Mouse (Mus musculus): ENCODE results near the gene Prkar2b.

The Prkar2b gene

DNA sequence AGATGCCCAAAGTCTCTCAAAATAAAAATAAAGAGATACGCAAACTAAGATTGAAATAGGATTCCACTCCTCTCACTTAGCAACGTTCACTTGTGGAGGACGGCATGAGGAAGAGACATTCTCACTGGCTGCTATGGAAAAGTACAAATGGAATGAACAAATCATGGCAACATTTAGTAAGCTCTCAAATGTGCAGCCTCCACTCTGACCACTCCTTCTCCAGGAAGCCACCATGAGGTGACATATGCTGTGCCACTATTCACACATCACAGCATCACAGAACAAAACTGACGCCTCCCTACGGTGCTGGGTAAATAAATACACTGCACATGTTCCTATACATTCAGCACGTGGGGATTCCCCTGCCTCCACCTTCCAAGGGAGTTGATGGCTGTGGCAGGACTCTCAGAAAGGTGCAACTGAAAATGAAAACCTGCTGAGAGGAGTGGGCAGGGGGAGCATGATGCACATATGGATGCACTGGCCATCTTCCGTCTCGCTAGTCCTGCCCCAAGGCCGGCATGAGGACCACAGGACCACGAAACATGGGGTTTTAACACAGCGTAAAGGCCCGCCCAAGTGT lies 83.4 kb downstream of the Prkar2b start:
- Histone ChIP-seq H3K9me3 (ENCODE audit: low read length) (no peaks in the 10 kb centered on the region), H3K27me3 (ENCODE audit: insufficient read depth, low read length) (no peaks in the 10 kb centered on the region; the same call in 1 of the 2 replicates), H3K36me3 (ENCODE audit: insufficient read depth, low read length) (no peaks in the 10 kb centered on the region), H3K4me1 (replicated peaks; ENCODE audit: low read depth, low read length) (peaks cover 3% of the 10 kb centered on the region; the same call in 1 of the 2 replicates), H3K4me3 (replicated peaks; ENCODE audit: low read length) (no peak overlapping the region)
- TF ChIP-seq NANOG (IDR thresholded peaks at IDR 0.05; ENCODE audit: borderline replicate concordance, low read length) (no peak), CTCF (conservative IDR thresholded peaks at IDR 0.05; ENCODE audit: low read length) (no peak), POU5F1 (IDR thresholded peaks at IDR 0.05; ENCODE audit: borderline replicate concordance, low read length) (no peak)

DNA sequence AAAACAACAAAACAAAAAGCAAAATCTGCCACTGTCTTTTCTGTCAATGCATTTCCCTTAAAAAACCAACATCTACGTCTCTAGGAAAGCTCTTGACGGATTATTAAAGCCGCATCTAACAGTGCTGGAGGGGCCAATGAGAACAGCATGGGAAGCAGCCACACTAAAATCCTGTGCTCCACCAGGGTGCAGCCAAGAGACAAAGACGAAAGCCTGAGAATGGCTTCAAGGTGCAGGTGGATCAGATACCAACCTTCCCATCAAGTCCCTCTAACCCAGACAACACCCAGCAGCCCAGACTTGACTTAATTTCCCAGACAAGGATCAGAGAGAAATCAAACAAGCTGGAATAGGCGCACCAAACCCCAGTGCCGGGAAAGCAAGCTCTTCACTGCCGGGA lies 84.6 kb downstream of the Prkar2b start:
- Histone ChIP-seq H3K9me3 (ENCODE audit: low read length) (no peaks in the 10 kb centered on the region), H3K36me3 (ENCODE audit: insufficient read depth, low read length) (no peaks in the 10 kb centered on the region), H3K4me3 (replicated peaks; ENCODE audit: low read length) (no peak overlapping the region), H3K4me1 (replicated peaks; ENCODE audit: low read depth, low read length) (peaks cover 3% of the 10 kb centered on the region; the same call in 1 of the 2 replicates), H3K27me3 (ENCODE audit: insufficient read depth, low read length) (no peaks in the 10 kb centered on the region; the same call in 1 of the 2 replicates)
- no peak for TF ChIP-seq POU5F1 (IDR thresholded peaks at IDR 0.05; ENCODE audit: borderline replicate concordance, low read length)
- peak; percentile 14 for TF ChIP-seq CTCF (conservative IDR thresholded peaks at IDR 0.05; ENCODE audit: low read length)

DNA sequence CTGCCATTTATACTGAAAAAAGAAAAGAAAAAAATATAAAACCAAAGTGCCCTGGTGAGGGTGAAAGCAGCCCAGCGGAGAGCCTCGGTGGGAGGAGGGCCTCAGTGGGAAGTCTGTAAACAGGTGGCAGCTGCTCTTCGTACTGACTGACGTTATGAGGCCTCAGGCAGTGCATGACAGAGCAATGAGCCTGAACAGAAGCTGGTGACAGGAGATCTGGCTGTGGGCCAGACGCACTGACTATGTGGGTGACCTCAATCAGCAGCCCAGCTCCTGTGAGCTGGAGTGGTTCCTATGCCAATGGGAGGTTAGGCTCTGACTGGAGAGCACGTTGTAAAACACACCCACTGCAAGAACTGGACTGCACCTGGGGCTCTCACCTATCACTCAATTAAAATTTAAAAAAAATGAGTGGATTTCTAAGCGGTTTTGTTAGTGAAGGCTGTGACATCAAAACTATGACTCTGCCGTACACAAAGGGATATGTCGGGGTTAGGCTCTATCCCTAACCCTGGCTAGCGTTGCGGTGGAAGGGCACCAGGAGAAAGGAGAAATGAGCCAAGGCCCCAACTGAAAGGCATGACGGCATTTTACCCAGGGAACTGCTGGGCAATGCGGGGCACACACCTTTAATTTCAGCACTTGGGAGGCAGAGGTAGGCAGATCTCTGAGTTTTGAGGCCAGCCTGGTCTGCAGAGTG lies 87.5 kb downstream of the Prkar2b start:
- TF ChIP-seq POU5F1 (IDR thresholded peaks at IDR 0.05; ENCODE audit: borderline replicate concordance, low read length) (no peak), CTCF (conservative IDR thresholded peaks at IDR 0.05; ENCODE audit: low read length) (no peak), NANOG (IDR thresholded peaks at IDR 0.05; ENCODE audit: borderline replicate concordance, low read length) (no peak)
- no peaks in the 10 kb centered on the region; the same call in 1 of the 2 replicates for H3K27me3 ChIP-seq (ENCODE audit: insufficient read depth, low read length)
- peaks cover 3% of the 10 kb centered on the region; the same call in 1 of the 2 replicates for H3K4me1 ChIP-seq (replicated peaks; ENCODE audit: low read depth, low read length)
- H3K9me3 ChIP-seq (ENCODE audit: low read length), result no peaks in the 10 kb centered on the region
- H3K4me3 ChIP-seq (replicated peaks; ENCODE audit: low read length), result no peak overlapping the region
- H3K36me3 ChIP-seq (ENCODE audit: insufficient read depth, low read length), result no peaks in the 10 kb centered on the region

DNA sequence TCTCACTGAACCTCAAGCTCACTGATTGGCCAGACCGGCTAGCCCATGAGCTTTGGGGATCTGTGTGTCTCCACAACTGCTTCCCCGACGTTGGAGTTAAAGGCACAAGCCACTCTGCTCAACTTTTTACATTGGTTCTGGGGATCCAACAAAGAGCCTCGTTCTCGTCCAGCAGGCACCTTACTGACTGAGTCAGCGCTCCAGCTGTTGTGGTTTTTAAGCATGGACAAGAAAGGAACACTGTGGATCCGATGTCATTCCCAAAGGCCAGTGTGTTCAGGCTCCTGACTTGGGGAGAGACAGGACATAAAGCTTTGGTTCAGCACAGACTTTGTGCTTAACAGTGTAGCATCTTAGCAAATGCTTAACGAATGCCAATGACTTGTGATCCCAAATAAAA lies 89.5 kb downstream of the Prkar2b start:
- no peak for TF ChIP-seq CTCF (conservative IDR thresholded peaks at IDR 0.05; ENCODE audit: low read length)
- TF ChIP-seq POU5F1 (IDR thresholded peaks at IDR 0.05; ENCODE audit: borderline replicate concordance, low read length), result no peak
- TF ChIP-seq NANOG (IDR thresholded peaks at IDR 0.05; ENCODE audit: borderline replicate concordance, low read length), result no peak
- Histone ChIP-seq H3K4me1 (replicated peaks; ENCODE audit: low read depth, low read length) (no peaks in the 10 kb centered on the region), H3K4me3 (replicated peaks; ENCODE audit: low read length) (no peak overlapping the region)

DNA sequence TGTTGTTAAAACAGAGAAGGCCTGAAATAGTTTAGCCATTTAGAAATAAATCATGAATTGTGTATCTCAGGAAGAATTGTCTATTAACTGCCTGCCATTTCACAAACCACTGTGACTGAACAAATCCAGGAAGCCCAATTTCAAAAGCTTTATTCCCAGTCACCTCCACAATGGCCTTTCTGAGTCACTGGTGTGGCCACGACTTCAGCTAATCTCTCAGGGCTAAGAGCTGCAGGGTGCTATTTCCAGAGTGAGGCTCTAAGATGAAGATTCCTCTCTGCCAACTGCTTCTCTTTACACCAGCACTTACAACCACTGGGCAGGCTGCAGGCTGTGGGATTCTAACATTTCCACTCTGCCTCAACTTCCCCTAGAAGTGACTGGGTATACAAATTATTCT lies 92.0 kb downstream of the Prkar2b start:
- Histone ChIP-seq H3K27me3 (ENCODE audit: insufficient read depth, low read length) (no peaks in the 10 kb centered on the region), H3K36me3 (ENCODE audit: insufficient read depth, low read length) (no peaks in the 10 kb centered on the region), H3K4me1 (replicated peaks; ENCODE audit: low read depth, low read length) (peaks cover 3% of the 10 kb centered on the region; the same call in 1 of the 2 replicates), H3K4me3 (replicated peaks; ENCODE audit: low read length) (no peak overlapping the region), H3K9me3 (ENCODE audit: low read length) (no peaks in the 10 kb centered on the region)
- TF ChIP-seq POU5F1 (IDR thresholded peaks at IDR 0.05; ENCODE audit: borderline replicate concordance, low read length) (no peak), NANOG (IDR thresholded peaks at IDR 0.05; ENCODE audit: borderline replicate concordance, low read length) (no peak), CTCF (conservative IDR thresholded peaks at IDR 0.05; ENCODE audit: low read length) (no peak)

More for the DNA sequence above, 89.5 kb downstream of the Prkar2b start:
- no peaks in the 10 kb centered on the region for H3K9me3 ChIP-seq (ENCODE audit: low read length)
- H3K36me3 ChIP-seq (ENCODE audit: insufficient read depth, low read length), result no peaks in the 10 kb centered on the region
- no peaks in the 10 kb centered on the region for H3K27me3 ChIP-seq (ENCODE audit: insufficient read depth, low read length)

DNA sequence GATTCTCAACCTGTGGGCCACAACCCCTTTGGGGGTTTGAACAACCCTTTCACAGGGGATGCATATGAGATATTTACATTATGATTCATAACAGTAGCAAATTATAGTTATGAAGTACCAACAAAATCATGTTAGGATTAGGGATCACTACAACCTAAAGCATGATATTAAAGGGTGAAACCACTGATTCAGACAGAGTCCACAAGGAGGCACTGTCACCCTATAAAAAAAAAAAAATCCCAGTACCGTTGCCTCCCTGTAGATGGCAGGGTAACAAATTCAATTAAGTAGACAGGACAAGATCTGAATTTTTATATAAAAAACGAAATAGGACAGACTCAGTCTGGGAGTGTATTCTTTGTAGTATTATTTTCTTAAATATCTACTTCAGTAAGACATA lies 93.6 kb downstream of the Prkar2b start:
- H3K27me3 ChIP-seq (ENCODE audit: insufficient read depth, low read length), result no peaks in the 10 kb centered on the region
- peaks cover 4% of the 10 kb centered on the region; the same call in 1 of the 2 replicates for H3K4me1 ChIP-seq (replicated peaks; ENCODE audit: low read depth, low read length)
- TF ChIP-seq NANOG (IDR thresholded peaks at IDR 0.05; ENCODE audit: borderline replicate concordance, low read length) (no peak), CTCF (conservative IDR thresholded peaks at IDR 0.05; ENCODE audit: low read length) (peak; percentile 76), POU5F1 (IDR thresholded peaks at IDR 0.05; ENCODE audit: borderline replicate concordance, low read length) (no peak)
- H3K36me3 ChIP-seq (ENCODE audit: insufficient read depth, low read length), result no peaks in the 10 kb centered on the region
- H3K4me3 ChIP-seq (replicated peaks; ENCODE audit: low read length), result no peak overlapping the region
- no peaks in the 10 kb centered on the region for H3K9me3 ChIP-seq (ENCODE audit: low read length)

DNA sequence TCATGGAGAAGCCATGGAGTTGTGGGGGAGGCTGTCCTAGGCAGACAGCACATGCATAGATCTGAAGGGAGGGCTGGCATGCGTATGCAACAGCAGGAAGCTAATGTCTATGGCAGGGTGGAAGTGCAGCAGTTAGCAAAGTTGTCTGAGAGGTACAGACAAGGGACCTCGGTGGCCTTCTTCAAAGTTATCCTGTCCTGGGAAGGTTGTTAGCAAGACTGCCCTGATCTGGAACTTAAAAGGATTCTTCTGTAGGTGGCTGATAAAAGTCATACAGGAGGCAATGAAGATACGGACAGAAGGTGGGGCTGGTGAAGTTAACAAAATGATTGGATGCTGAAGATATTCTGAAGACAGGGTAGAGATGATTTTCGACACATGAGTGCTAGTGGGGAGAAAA lies 94.7 kb downstream of the Prkar2b start:
- Histone ChIP-seq H3K9me3 (ENCODE audit: low read length) (no peaks in the 10 kb centered on the region), H3K4me3 (replicated peaks; ENCODE audit: low read length) (no peak overlapping the region), H3K4me1 (replicated peaks; ENCODE audit: low read depth, low read length) (peaks cover 4% of the 10 kb centered on the region; the same call in 1 of the 2 replicates), H3K36me3 (ENCODE audit: insufficient read depth, low read length) (no peaks in the 10 kb centered on the region), H3K27me3 (ENCODE audit: insufficient read depth, low read length) (no peaks in the 10 kb centered on the region)
- no peak for TF ChIP-seq CTCF (conservative IDR thresholded peaks at IDR 0.05; ENCODE audit: low read length)
- no peak for TF ChIP-seq NANOG (IDR thresholded peaks at IDR 0.05; ENCODE audit: borderline replicate concordance, low read length)
- no peak for TF ChIP-seq POU5F1 (IDR thresholded peaks at IDR 0.05; ENCODE audit: borderline replicate concordance, low read length)

DNA sequence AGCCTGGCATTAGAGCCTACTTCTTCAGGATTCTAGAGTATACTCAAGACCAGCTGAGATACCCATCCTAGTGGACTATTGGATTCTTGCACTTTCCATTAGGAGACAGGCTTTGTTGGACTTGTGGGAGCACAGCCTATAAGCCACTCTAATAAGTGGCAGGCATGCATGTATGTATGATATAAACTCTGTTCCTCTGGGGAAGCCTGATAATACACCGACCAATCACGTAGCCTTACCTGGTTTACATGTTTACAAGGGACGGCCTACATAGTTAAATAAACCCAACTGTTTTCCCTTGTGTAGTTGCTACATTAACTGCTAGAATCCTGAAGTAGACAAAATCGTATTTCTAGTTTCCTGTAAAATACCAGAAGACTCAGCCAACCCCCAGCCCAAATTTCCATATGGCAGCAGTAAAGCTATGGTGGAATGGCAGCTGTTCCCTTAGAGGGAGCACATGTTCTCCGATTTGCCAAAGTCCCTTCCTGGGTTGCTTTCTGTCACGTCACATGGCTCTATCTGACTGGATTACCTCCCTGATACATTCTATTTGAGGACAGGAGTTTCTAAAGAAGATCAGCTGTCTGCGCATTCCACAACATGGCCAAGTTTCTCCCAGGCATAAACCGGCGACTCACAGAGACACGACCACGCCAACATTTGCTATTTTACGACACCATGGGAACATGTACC lies 95.4 kb downstream of the Prkar2b start:
- TF ChIP-seq POU5F1 (IDR thresholded peaks at IDR 0.05; ENCODE audit: borderline replicate concordance, low read length) (no peak), NANOG (IDR thresholded peaks at IDR 0.05; ENCODE audit: borderline replicate concordance, low read length) (no peak), CTCF (conservative IDR thresholded peaks at IDR 0.05; ENCODE audit: low read length) (no peak)
- H3K9me3 ChIP-seq (ENCODE audit: low read length), result no peaks in the 10 kb centered on the region
- no peaks in the 10 kb centered on the region for H3K36me3 ChIP-seq (ENCODE audit: insufficient read depth, low read length)
- peaks cover 4% of the 10 kb centered on the region; the same call in 1 of the 2 replicates for H3K4me1 ChIP-seq (replicated peaks; ENCODE audit: low read depth, low read length)
- no peaks in the 10 kb centered on the region for H3K27me3 ChIP-seq (ENCODE audit: insufficient read depth, low read length)
- H3K4me3 ChIP-seq (replicated peaks; ENCODE audit: low read length), result no peak overlapping the region

All from E14TG2a.4 (cell line).